Mouse (Mus musculus): ENCODE results near the gene Smoc1. TPM values are rescaled to one million over a fixed set of nuclear protein-coding genes. Genes with fewer than 3 reads are reported as not detected.

Gene Smoc1
- 1 to 10 TPM; 5.9 to 8.2 TPM for total RNA-seq (2021)

- intact Hi-C loops (cut with DNase I) = no loop called here
- peak; percentile 24 to 43 for DNase-seq
Measured at GRCm38 (mm10) chr12:81026277-81026994, at the start of gene Smoc1. Gene Smoc1 (plus strand): TSS chr12:81026808.

GRCm38 (mm10) chr12:80982326-80982725, 44.3 kb upstream of the Smoc1 start:
- DNase-seq = peak; percentile 75 to 81
- intact Hi-C loops (cut with DNase I) = loop anchor here (1.0 kb wide), 2 partner anchors 200 to 420 kb away; no protein-coding TSS in a partner anchor

GRCm38 (mm10) chr12:80983695-80984094, 42.9 kb upstream of the Smoc1 start:
- DNase-seq = no peak
- intact Hi-C loops (cut with DNase I) = no loop called here

- intact Hi-C loops (cut with DNase I) = no loop called here
Measured at GRCm38 (mm10) chr12:80986628-80987027, 40.0 kb upstream of the Smoc1 start.

GRCm38 (mm10) chr12:80988286-80988685, 38.3 kb upstream of the Smoc1 start:
- intact Hi-C loops (cut with DNase I) = no loop called here
- DNase-seq = no peak

More at GRCm38 (mm10) chr12:80986628-80987027, 40.0 kb upstream of the Smoc1 start:
- DNase-seq = no peak

- intact Hi-C loops (cut with DNase I) = no loop called here
- DNase-seq = no peak
Measured at GRCm38 (mm10) chr12:80990901-80991445, 35.6 kb upstream of the Smoc1 start.

- intact Hi-C loops (cut with DNase I) = no loop called here
- no peak for DNase-seq
Measured at GRCm38 (mm10) chr12:80991806-80992205, 34.8 kb upstream of the Smoc1 start.

- no peak for DNase-seq
- intact Hi-C loops (cut with DNase I) = no loop called here
Measured at GRCm38 (mm10) chr12:80992540-80993122, 34.0 kb upstream of the Smoc1 start.

- intact Hi-C loops (cut with DNase I) = no loop called here
- DNase-seq = no peak
Measured at GRCm38 (mm10) chr12:80993773-80994172, 32.8 kb upstream of the Smoc1 start.

- intact Hi-C loops (cut with DNase I) = no loop called here
- no peak for DNase-seq
Measured at GRCm38 (mm10) chr12:80995326-80995725, 31.3 kb upstream of the Smoc1 start.

GRCm38 (mm10) chr12:80997652-80998051, 29.0 kb upstream of the Smoc1 start:
- intact Hi-C loops (cut with DNase I) = no loop called here
- DNase-seq = no peak

GRCm38 (mm10) chr12:80998528-80999221, 27.9 kb upstream of the Smoc1 start:
- intact Hi-C loops (cut with DNase I) = no loop called here
- no peak for DNase-seq

- no peak for DNase-seq
- intact Hi-C loops (cut with DNase I) = no loop called here
Measured at GRCm38 (mm10) chr12:81000924-81001323, 25.7 kb upstream of the Smoc1 start.

GRCm38 (mm10) chr12:81002841-81003635, 23.6 kb upstream of the Smoc1 start:
- intact Hi-C loops (cut with DNase I) = no loop called here
- no peak for DNase-seq

GRCm38 (mm10) chr12:81009813-81010212, 16.8 kb upstream of the Smoc1 start:
- intact Hi-C loops (cut with DNase I) = no loop called here
- no peak for DNase-seq

- DNase-seq = no peak
Measured at GRCm38 (mm10) chr12:81011994-81012393, 14.6 kb upstream of the Smoc1 start.

GRCm38 (mm10) chr12:81013496-81013895, 13.1 kb upstream of the Smoc1 start:
- intact Hi-C loops (cut with DNase I) = no loop called here
- DNase-seq = no peak

More at GRCm38 (mm10) chr12:81011994-81012393, 14.6 kb upstream of the Smoc1 start:
- intact Hi-C loops (cut with DNase I) = no loop called here

GRCm38 (mm10) chr12:81017624-81018023, 9.0 kb upstream of the Smoc1 start:
- no peak for DNase-seq
- intact Hi-C loops (cut with DNase I) = no loop called here

GRCm38 (mm10) chr12:81018516-81019279, 7.9 kb upstream of the Smoc1 start:
- DNase-seq = no peak
- intact Hi-C loops (cut with DNase I) = no loop called here

All from heart, postnatal 36 days (tissue).